Mouse (Mus musculus) kidney, embryonic 16.5 days (tissue): ENCODE measurements around the gene AC161166.1. TPM values are rescaled to one million over a fixed set of nuclear protein-coding genes. Genes with fewer than 3 reads are reported as not detected.
A peak's percentile ranks its signal among the peaks of the same experiment; 100 is the strongest.

ENCODE experiments used
- ATAC-seq: fragments of 200-750 bp; cut with Nextera tagmentation; 2 replicates; pipeline ENCODE4 v1.8.0; 2017; ENCODE audit warnings: moderate TSS enrichment; ENCODE audit not compliant: low FRiP score, low TSS enrichment
- H3K27ac ChIP-seq: fragments of 300-500 bp; sonication (generic); 2 replicates; pipeline ENCODE4 v1.5.1; 2014; ENCODE audit warnings: low read length
- H3K27me3 ChIP-seq: fragments of 300-500 bp; sonication (generic); 2 replicates; pipeline ENCODE4 v1.6.1; 2014; ENCODE audit warnings: low read length, control low read depth, mixed read lengths; ENCODE audit not compliant: insufficient read depth
- H3K36me3 ChIP-seq: fragments of 300-500 bp; sonication (generic); 2 replicates; pipeline ENCODE4 v1.6.1; 2014; ENCODE audit warnings: low read length, control low read depth, mixed read lengths; ENCODE audit not compliant: insufficient read depth
- H3K4me1 ChIP-seq: fragments of 300-500 bp; sonication (generic); 2 replicates; pipeline ENCODE4 v1.6.1; 2014; ENCODE audit warnings: low read length, control low read depth, mixed read lengths; ENCODE audit not compliant: insufficient read depth
- H3K4me2 ChIP-seq: fragments of 300-500 bp; sonication (generic); replicated peaks from 2 replicates; pipeline ENCODE4 v1.6.1; 2014; ENCODE audit warnings: low read depth, low read length
- H3K4me3 ChIP-seq: fragments of 300-500 bp; sonication (generic); 2 replicates; pipeline ENCODE4 v1.5.1; 2014; ENCODE audit warnings: mild to moderate bottlenecking, low read length
- H3K9ac ChIP-seq: fragments of 300-500 bp; sonication (generic); replicated peaks from 2 replicates; pipeline ENCODE4 v1.6.1; 2014; ENCODE audit warnings: low read length
- H3K9me3 ChIP-seq: fragments of 300-500 bp; sonication (generic); 2 replicates; pipeline ENCODE4 v1.6.1; 2016; ENCODE audit warnings: low read length, control low read depth
- WGBS: fragments of 180-500 bp; shearing (Covaris S2); extraction: QIAGEN DNeasy Blood & Tissue Kit; methylation state at CpG from one replicate; pipeline ENCODE4 v1.1.7; 2014; 5-methylcytosine and 5-hydroxymethylcytosine counted together
- polyA plus RNA-seq: library from polyadenylated mRNA; unstranded; fragments of >200 nt; fragmentation: Nextera tagmentation; extraction: Ambion mirVana; gene quantifications from 2 replicates; pipeline ENCODE4 v1.2.1, GENCODE M21; 2015

AC161166.1 gene
- 0.42 and 0.80 TPM in 2 replicates for polyA plus RNA-seq

- H3K4me2 ChIP-seq: no peak within 1 kb of the TSS
- no peak for ATAC-seq
- no peak within 1 kb of the TSS for H3K27ac ChIP-seq
- H3K9me3 ChIP-seq: no peaks in the 10 kb centered on the region
- H3K27me3 ChIP-seq: no peaks in the 10 kb centered on the region
- H3K36me3 ChIP-seq: peaks cover 20% of the 10 kb centered on the region
- WGBS: 90% methylated on average over 7 of the region's 7 CpGs
- H3K9ac ChIP-seq: no peak within 1 kb of the TSS
- H3K4me1 ChIP-seq: peaks cover 7% of the 10 kb centered on the region
- no peak within 1 kb of the TSS for H3K4me3 ChIP-seq
Observed at GRCm38 (mm10) chr7:24512355-24512754, at the start of gene AC161166.1. Gene AC161166.1 (minus strand): TSS chr7:24512455.

GRCm38 (mm10) chr7:24561450-24561849 is 49.2 kb upstream of the AC161166.1 start:
- 86% methylated on average over 4 of the region's 4 CpGs for WGBS
- Histone ChIP-seq H3K27me3 (no peaks in the 10 kb centered on the region), H3K9me3 (no peaks in the 10 kb centered on the region), H3K36me3 (peaks cover 29% of the 10 kb centered on the region; the same call in 1 of the 2 replicates), H3K9ac (no peak overlapping the region), H3K4me1 (no peaks in the 10 kb centered on the region; the same call in 1 of the 2 replicates), H3K4me3 (no peak overlapping the region), H3K27ac (no peak overlapping the region), H3K4me2 (no peak overlapping the region)
- no peak for ATAC-seq

- 70% methylated on average over 10 of the region's 10 CpGs for WGBS
- Histone ChIP-seq H3K9ac (no peak overlapping the region), H3K27ac (no peak overlapping the region), H3K9me3 (no peaks in the 10 kb centered on the region), H3K36me3 (peaks cover 46% of the 10 kb centered on the region), H3K27me3 (no peaks in the 10 kb centered on the region), H3K4me1 (no peaks in the 10 kb centered on the region), H3K4me2 (no peak overlapping the region), H3K4me3 (no peak overlapping the region)
- no peak for ATAC-seq
Observed at GRCm38 (mm10) chr7:24555786-24556185, 43.5 kb upstream of the AC161166.1 start.

GRCm38 (mm10) chr7:24551985-24552759 is 39.9 kb upstream of the AC161166.1 start:
- Histone ChIP-seq H3K9me3 (no peaks in the 10 kb centered on the region), H3K9ac (no peak overlapping the region), H3K27ac (no peak overlapping the region), H3K4me1 (peaks cover 6% of the 10 kb centered on the region), H3K27me3 (no peaks in the 10 kb centered on the region), H3K4me3 (no peak overlapping the region), H3K36me3 (peaks cover 54% of the 10 kb centered on the region), H3K4me2 (no peak overlapping the region)
- no peak for ATAC-seq
- 71% methylated on average over 12 of the region's 12 CpGs for WGBS

GRCm38 (mm10) chr7:24547534-24548036 is 35.3 kb upstream of the AC161166.1 start:
- H3K27ac ChIP-seq: peak overlapping the region; percentile 79
- no peaks in the 10 kb centered on the region; the same call in 1 of the 2 replicates for H3K9me3 ChIP-seq
- 21% methylated on average over 13 of the region's 13 CpGs for WGBS
- H3K27me3 ChIP-seq: no peaks in the 10 kb centered on the region
- peak; percentile 0; the same call in 1 of the 2 replicates for ATAC-seq
- H3K36me3 ChIP-seq: peaks cover 27% of the 10 kb centered on the region
- peak overlapping the region; percentile 73 for H3K4me2 ChIP-seq
- peak overlapping the region; percentile 92 for H3K9ac ChIP-seq
- peaks cover 14% of the 10 kb centered on the region for H3K4me1 ChIP-seq
- peak overlapping the region; percentile 93 for H3K4me3 ChIP-seq

- peak; percentile 99 for ATAC-seq
- peak overlapping the region; percentile 95 for H3K27ac ChIP-seq
- peak overlapping the region; percentile 93 for H3K4me3 ChIP-seq
- H3K4me2 ChIP-seq: peak overlapping the region; percentile 73
- peaks cover 14% of the 10 kb centered on the region for H3K4me1 ChIP-seq
- under 1% methylated on average over 57 of the region's 57 CpGs for WGBS
- H3K27me3 ChIP-seq: no peaks in the 10 kb centered on the region
- peaks cover 20% of the 10 kb centered on the region for H3K36me3 ChIP-seq
- peak overlapping the region; percentile 92 for H3K9ac ChIP-seq
- H3K9me3 ChIP-seq: no peaks in the 10 kb centered on the region; the same call in 1 of the 2 replicates
Observed at GRCm38 (mm10) chr7:24546634-24547389, 34.6 kb upstream of the AC161166.1 start.

GRCm38 (mm10) chr7:24546068-24546614 is 33.9 kb upstream of the AC161166.1 start, which contains the start of the genes Pinlyp and Xrcc1:
Gene Pinlyp (minus strand): TSS chr7:24546118.
Gene Xrcc1 (plus strand): TSS chr7:24546289.
- Histone ChIP-seq H3K9me3 (no peaks in the 10 kb centered on the region; the same call in 1 of the 2 replicates), H3K4me3 (peak within 1 kb of the TSS; percentile 93), H3K4me1 (peaks cover 14% of the 10 kb centered on the region), H3K4me2 (peak within 1 kb of the TSS; percentile 73), H3K36me3 (peaks cover 20% of the 10 kb centered on the region), H3K9ac (peak within 1 kb of the TSS; percentile 92), H3K27ac (peak within 1 kb of the TSS; percentile 95), H3K27me3 (no peaks in the 10 kb centered on the region)
- ATAC-seq: peak; percentile 9; the same call in 1 of the 2 replicates
- WGBS: 20% methylated on average over 13 of the region's 13 CpGs

GRCm38 (mm10) chr7:24544506-24544905 is 32.3 kb upstream of the AC161166.1 start:
- Histone ChIP-seq H3K4me1 (peaks cover 14% of the 10 kb centered on the region), H3K27me3 (no peaks in the 10 kb centered on the region), H3K4me3 (no peak overlapping the region), H3K36me3 (peaks cover 6% of the 10 kb centered on the region), H3K9me3 (no peaks in the 10 kb centered on the region; the same call in 1 of the 2 replicates), H3K27ac (no peak overlapping the region), H3K4me2 (no peak overlapping the region), H3K9ac (no peak overlapping the region)
- no peak for ATAC-seq
- 90% methylated on average over 2 of the region's 2 CpGs for WGBS

GRCm38 (mm10) chr7:24539686-24540085 is 27.4 kb upstream of the AC161166.1 start:
- H3K4me1 ChIP-seq: peaks cover 20% of the 10 kb centered on the region
- no peak overlapping the region for H3K9ac ChIP-seq
- H3K27me3 ChIP-seq: no peaks in the 10 kb centered on the region
- no peak overlapping the region for H3K27ac ChIP-seq
- no peak overlapping the region for H3K4me3 ChIP-seq
- H3K36me3 ChIP-seq: peaks cover 10% of the 10 kb centered on the region
- ATAC-seq: no peak
- peaks cover 3% of the 10 kb centered on the region for H3K9me3 ChIP-seq
- WGBS: 97% methylated on average over 4 of the region's 4 CpGs
- no peak overlapping the region for H3K4me2 ChIP-seq
